Mouse (Mus musculus): Measurements from ENCODE around the gene Tmem131l. TPM values are rescaled to one million over a fixed set of nuclear protein-coding genes. Genes with fewer than 3 reads are reported as not detected.

Gene Tmem131l
- total and polyA plus RNA-seq, 3 experiments, result 9.6 to 39.6 TPM; not detected in 1

GRCm38 (mm10) chr3:84048729-84049175, 8.8 kb upstream of the Tmem131l start:
- DNase-seq (ENCODE audit: low read depth, low spot score), result no peak
- TF ChIP-seq ELF1 (IDR thresholded peaks at IDR 0.05; ENCODE audit: low read depth, low read length) (no peak), ZNF384 (IDR thresholded peaks at IDR 0.05; ENCODE audit: low read depth, low read length) (no peak), ETS1 (IDR thresholded peaks at IDR 0.05; ENCODE audit: low read depth, low read length) (no peak), POLR2AphosphoS2 (IDR thresholded peaks at IDR 0.05; ENCODE audit: low read length) (no peak), UBTF (IDR thresholded peaks at IDR 0.05; ENCODE audit: borderline replicate concordance, insufficient read depth, low read depth, low read length) (no peak), SMC3 (IDR thresholded peaks at IDR 0.05; ENCODE audit: low read depth, low read length) (no peak), MYC (IDR thresholded peaks at IDR 0.05; ENCODE audit: low read depth, low read length) (no peak), TAL1 (IDR thresholded peaks at IDR 0.05; ENCODE audit: low read length) (no peak), CHD2 (IDR thresholded peaks at IDR 0.05; ENCODE audit: low read length) (no peak), E2F4 (IDR thresholded peaks at IDR 0.05; ENCODE audit: borderline replicate concordance, low read depth, low read length) (no peak), MAX (IDR thresholded peaks at IDR 0.05; ENCODE audit: low read length) (no peak), RAD21 (IDR thresholded peaks at IDR 0.05; ENCODE audit: low read depth, low read length) (no peak), EP300 (IDR thresholded peaks at IDR 0.05; ENCODE audit: low read depth in 1 of 2, low read length in 2 of 2) (no peak), POLR2AphosphoS5 (IDR thresholded peaks at IDR 0.05; ENCODE audit: borderline replicate concordance, low read depth, low read length) (no peak), KAT2A (conservative IDR thresholded peaks at IDR 0.05; ENCODE audit: low read depth, low read length) (no peak)

GRCm38 (mm10) chr3:84046206-84046605, 6.2 kb upstream of the Tmem131l start:
- DNase-seq (ENCODE audit: low read depth, low spot score), result no peak
- Histone ChIP-seq H3K27me3 (ENCODE audit: control insufficient read depth in 1 of 2, insufficient read depth in 2 of 2, low read length in 2 of 2) (no peaks in the 10 kb centered on the region), H3K79me2 (ENCODE audit: control insufficient read depth, insufficient read depth, low read length, poor library complexity) (no peaks in the 10 kb centered on the region), H3K36me3 (ENCODE audit: control insufficient read depth in 1 of 2, insufficient read depth in 2 of 2, low read length in 2 of 2) (peaks cover 0 to 14% of the 10 kb centered on the region in 2 experiments; a peak in 2 of 4 replicates), H3K27ac (ENCODE audit: control insufficient read depth, low read depth, low read length) (no peak overlapping the region), H3K9ac (ENCODE audit: control insufficient read depth, low read depth, low read length, poor library complexity, severe bottlenecking) (no peak overlapping the region), H3K4me1 (ENCODE audit: control insufficient read depth in 1 of 2, insufficient read depth in 2 of 2, low read length in 2 of 2) (peaks cover 3 to 9% of the 10 kb centered on the region in 2 experiments), H3K4me3 (ENCODE audit: control insufficient read depth in 1 of 2, insufficient read depth in 1 of 2, low read depth in 2 of 2, low read length in 2 of 2) (no peak overlapping the region), H3K9me3 (replicated peaks; ENCODE audit: insufficient read depth, low read length) (no peaks in the 10 kb centered on the region)
- TF ChIP-seq SIN3A (IDR thresholded peaks at IDR 0.05; ENCODE audit: low read length) (no peak), ZNF384 (IDR thresholded peaks at IDR 0.05; ENCODE audit: low read depth, low read length) (no peak), MAX (IDR thresholded peaks at IDR 0.05; ENCODE audit: low read length) (no peak), ZMIZ1 (IDR thresholded peaks at IDR 0.05; ENCODE audit: low read depth, low read length) (no peak), MYC (IDR thresholded peaks at IDR 0.05; ENCODE audit: low read depth, low read length) (no peak), MEF2A (IDR thresholded peaks at IDR 0.05; ENCODE audit: extremely low read depth, insufficient replicate concordance, low read depth, low read length, poor library complexity, severe bottlenecking) (no peak), GATA1 (IDR thresholded peaks at IDR 0.05; ENCODE audit: low read depth, low read length) (no peak), MYB (IDR thresholded peaks at IDR 0.05; ENCODE audit: low read depth, low read length) (no peak), CHD1 (IDR thresholded peaks at IDR 0.05; ENCODE audit: low read depth, low read length) (no peak), RAD21 (IDR thresholded peaks at IDR 0.05; ENCODE audit: low read depth, low read length) (no peak)

More at GRCm38 (mm10) chr3:84048729-84049175, 8.8 kb upstream of the Tmem131l start:
- Histone ChIP-seq H3K36me3 (ENCODE audit: control insufficient read depth in 1 of 2, insufficient read depth in 2 of 2, low read length in 2 of 2) (no peaks in the 10 kb centered on the region), H3K27me3 (ENCODE audit: control insufficient read depth in 1 of 2, insufficient read depth in 2 of 2, low read length in 2 of 2) (no peaks in the 10 kb centered on the region), H3K79me2 (ENCODE audit: control insufficient read depth, insufficient read depth, low read length, poor library complexity) (no peaks in the 10 kb centered on the region), H3K4me3 (ENCODE audit: control insufficient read depth in 1 of 2, insufficient read depth in 1 of 2, low read depth in 2 of 2, low read length in 2 of 2) (no peak overlapping the region), H3K4me1 (ENCODE audit: control insufficient read depth in 1 of 2, insufficient read depth in 2 of 2, low read length in 2 of 2) (no peaks in the 10 kb centered on the region), H3K9me3 (replicated peaks; ENCODE audit: insufficient read depth, low read length) (no peaks in the 10 kb centered on the region), H3K9ac (ENCODE audit: control insufficient read depth, low read depth, low read length, poor library complexity, severe bottlenecking) (no peak overlapping the region), H3K27ac (ENCODE audit: control insufficient read depth, low read depth, low read length) (no peak overlapping the region)

Data from MEL (cell line).